Mouse (Mus musculus) retina, embryonic 14.5 days (tissue): ENCODE results near the gene Gm3285.
A peak's percentile ranks its signal among the peaks of the same experiment; 100 is the strongest.

Experiments
- DNase-seq: peaks from one replicate; pipeline ENCODE4 v3.0.0-alpha.2; 2015; ENCODE audit warnings: low spot score

Gene Gm3285

DNA sequence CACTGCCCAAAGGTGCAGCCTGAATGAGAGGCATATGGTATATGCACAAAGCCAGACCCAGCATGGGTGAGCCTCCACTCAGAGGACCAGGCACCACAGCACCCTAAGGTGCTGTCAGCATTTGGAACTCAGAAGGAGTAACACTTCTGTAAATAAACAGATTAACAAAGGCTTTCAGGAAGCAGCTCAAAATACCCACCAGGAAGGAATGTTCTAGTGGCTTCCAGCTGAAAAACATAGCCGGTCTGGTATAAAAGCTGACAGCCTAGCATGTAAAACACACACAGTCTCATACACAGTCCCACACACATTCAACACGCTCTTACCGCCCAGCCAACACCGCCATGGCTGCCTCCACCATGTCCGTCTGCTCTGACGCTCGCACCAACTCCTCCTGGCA, at the start of gene Gm3285:
Gene Gm3285, plus strand, starts transcription at position 301 of the 400 bp plus-strand sequence.
- DNase-seq: no peak

GRCm38 (mm10) chr10:77814382-77814781, 47.4 kb upstream of the Gm3285 start, which contains the start of gene Gm2696:
Gm2696 (plus strand) TSS chr10:77814682.
- no peak for DNase-seq

DNA sequence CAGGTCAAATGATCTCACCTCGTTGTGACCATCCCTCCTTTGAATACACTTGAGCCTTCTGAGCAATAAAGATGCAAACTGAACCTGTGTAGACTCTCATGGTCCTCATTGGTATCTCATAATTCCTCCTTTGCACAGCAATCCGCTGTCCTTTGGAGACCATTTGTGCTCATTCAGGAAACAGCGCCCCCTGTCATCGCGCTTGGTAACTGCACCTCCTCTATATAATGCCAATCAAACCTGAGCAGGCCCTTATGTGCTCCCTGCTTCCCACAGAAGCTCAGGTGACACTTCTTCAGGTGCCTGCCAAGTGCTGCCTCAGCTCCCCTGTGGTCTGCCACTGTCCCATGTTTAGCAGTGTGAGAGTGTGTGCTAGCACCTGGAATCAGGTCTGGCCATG, 46.3 kb upstream of the Gm3285 start:
- DNase-seq: no peak

- DNase-seq: no peak
Measured at GRCm38 (mm10) chr10:77818523-77818922, 43.3 kb upstream of the Gm3285 start.

DNA sequence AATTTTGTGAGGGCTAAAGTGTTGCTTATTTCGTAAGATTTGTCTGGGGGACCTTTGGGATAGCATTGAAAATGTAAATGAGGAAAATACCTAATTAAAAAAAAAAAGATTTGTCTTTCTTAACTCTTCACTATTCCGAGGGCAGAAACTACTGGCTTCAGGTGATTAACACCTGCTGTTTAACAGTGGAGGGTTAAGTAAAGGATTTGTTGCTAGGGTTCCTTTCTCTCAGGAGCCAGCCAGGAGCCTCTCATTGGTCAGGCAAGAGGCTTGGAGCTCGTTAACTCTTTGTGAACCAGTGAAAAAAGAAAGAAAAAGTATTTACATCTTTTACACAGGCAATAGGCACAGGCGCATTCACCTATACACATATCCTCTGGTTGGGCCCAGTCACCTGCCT, 42.6 kb upstream of the Gm3285 start:
- DNase-seq: no peak

GRCm38 (mm10) chr10:77826951-77827350, 34.8 kb upstream of the Gm3285 start, which contains the start of gene Krtap10-4:
Krtap10-4 (minus strand) TSS chr10:77827095.
- DNase-seq: no peak

- no peak for DNase-seq
Measured at GRCm38 (mm10) chr10:77835647-77836046, 26.1 kb upstream of the Gm3285 start, which contains the start of gene Krtap10-10. Krtap10-10 (plus strand) TSS chr10:77835947.

DNA sequence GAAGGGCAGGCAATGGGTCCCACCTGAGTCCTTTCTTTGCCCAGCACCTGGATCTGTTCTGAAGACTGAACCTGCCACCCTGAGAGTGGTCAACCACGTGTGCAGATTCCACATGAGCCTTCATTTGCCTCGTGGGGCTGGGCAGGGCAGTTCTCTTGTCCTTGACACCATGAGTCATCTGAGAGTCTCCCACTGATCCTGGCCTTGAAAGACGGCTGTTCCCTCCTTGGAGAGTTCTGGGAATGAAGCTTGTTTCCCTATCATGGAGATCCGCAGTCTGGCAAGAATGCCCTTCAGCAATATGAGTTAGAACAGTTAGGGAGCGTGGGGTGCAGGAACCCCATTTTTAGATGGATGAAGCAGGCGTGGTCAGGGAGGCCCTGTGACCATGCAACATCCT, 22.8 kb upstream of the Gm3285 start:
- DNase-seq: no peak

GRCm38 (mm10) chr10:77846503-77846902, 15.3 kb upstream of the Gm3285 start, which contains the start of gene Gm36176:
Gm36176 (plus strand) TSS chr10:77846803.
- DNase-seq: no peak

- no peak for DNase-seq
Measured at GRCm38 (mm10) chr10:77846961-77847360, 14.8 kb upstream of the Gm3285 start.

GRCm38 (mm10) chr10:77847538-77847937, 14.2 kb upstream of the Gm3285 start:
- no peak for DNase-seq

GRCm38 (mm10) chr10:77852559-77852958, 9.2 kb upstream of the Gm3285 start, which contains the start of gene Gm10318:
Gm10318 (plus strand) TSS chr10:77852859.
- DNase-seq: no peak

DNA sequence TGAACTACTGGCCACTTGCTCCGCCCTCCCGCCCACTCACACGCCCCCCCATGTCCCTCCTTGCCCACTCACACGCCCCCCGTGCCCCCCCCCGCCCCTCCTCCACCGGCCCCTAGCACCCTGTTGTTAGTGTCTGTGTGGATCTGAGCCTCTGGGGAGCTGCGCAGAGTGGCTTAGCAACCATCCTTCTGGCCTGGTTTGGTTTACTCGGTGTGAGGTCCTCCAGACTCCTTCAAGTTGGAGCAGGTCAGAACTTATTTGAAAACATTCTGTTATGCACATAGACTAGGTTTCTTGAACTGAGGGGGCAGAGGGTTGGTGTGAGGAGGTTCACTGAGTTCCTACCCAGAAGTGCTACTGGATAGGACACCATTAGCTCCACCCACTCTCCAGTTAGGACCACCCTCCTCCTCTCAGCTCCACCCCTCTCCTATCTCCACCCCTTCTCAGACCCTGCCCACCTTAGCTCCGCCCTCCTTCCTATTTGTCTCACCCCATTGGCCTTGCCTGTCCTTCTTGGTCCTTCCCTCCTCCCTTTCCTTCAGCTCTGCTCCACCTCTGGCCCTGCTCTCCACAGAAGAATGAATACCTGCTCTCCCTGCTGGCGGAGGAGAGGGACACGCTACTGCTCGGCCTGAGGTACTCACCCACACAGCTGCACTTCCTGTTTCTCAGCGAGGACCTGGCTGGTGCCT, 2.4 kb downstream of the Gm3285 start:
- peak; percentile 73 for DNase-seq

DNA sequence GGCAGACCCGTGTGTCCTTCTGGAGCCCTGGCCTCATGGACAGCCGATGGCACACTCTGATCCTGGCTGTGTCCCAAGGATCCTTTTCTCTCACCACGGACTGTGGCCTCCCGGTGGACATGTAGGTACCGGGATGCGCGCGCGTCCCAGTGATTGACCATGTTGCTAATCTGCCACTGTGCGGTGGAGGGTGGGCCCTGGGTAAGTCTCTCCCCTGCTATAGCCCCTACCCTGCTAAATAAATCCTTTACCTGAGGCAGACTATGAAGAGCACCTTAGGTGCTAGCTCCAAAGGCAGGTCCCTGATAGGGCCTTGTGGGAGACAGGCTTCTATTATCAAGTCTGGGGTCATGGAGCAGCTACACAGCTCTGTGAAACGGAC, 3.0 kb downstream of the Gm3285 start:
- DNase-seq: no peak

DNA sequence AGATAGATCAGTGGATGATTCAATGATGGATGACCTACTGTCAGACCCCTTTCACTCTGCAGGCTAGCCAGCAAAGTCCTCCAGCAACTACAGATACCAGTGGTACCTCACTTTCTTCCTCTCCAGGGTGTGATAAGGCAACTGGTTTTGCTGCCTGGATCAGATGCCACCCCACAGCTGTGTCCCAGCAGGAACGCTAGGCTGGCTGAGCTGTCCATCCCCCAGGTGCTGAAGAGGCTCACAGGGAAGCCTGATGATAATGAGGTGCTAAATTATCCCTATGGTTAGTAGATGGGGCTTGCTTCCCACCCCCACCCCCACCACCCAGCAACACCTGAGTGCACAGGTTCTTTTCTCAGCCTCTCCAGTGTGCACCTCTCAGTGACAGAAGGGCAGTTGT, 5.8 kb downstream of the Gm3285 start:
- no peak for DNase-seq

DNA sequence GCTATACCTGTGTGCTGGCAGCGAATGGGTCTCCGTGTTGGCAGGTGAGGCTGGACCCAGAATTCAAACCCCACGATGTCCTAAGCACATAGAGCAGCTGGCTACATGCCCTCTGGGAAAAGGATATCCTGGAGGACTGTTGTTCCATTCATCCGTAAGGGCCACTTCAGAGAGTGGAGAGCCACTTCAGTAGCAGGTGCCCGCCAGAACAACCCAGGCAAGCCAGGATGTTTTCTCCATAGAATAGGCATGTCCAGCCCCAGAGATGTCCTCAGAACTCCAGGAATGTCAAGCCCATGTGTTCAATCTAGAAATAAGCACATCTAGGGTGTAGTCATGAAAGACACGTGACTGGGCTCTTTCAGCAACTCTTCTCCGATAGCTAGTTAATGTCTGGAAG, 7.9 kb downstream of the Gm3285 start:
- no peak for DNase-seq

DNA sequence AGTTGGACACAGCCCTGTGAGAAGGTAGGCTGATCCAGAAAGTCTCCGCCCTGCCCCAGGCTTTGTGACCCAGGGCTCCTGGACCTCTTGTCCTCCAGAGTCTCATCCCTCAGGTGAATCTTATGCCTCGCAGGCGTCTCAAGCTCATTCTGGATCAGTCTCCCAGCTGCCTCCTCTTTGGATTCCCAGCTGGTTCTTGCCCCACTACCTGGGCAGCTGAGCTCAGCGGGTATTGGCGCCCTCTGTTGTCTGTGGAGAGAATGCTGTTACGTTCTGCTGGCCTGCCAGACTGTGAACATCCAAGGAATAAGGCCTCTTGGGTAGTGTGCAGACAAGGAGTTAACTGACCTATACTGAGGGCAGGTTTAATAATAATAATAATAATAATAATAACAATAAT, 17.2 kb downstream of the Gm3285 start:
- peak; percentile 40 for DNase-seq

DNA sequence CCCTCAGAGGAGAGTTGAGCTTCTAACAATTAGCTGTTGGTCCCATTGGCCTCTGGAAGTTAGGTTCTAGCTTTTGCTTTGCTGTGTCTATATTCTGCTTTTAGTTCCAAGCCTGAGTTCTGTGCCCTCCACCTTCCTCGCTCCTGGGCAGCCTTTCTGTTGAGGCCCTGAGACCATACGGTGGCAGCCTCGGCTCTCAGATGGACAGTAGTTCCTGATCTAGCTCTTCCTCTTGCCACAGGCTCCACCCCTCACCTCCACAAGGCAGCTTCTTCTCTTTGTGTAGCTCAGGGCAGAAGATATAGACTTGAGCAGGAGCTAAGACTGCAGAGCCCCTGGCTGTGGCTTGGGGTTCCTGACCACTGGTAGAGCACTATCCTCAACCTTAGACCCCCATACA, 18.5 kb downstream of the Gm3285 start:
- DNase-seq: no peak

GRCm38 (mm10) chr10:77882553-77882952, 20.8 kb downstream of the Gm3285 start:
- DNase-seq: no peak

- no peak for DNase-seq
Measured at GRCm38 (mm10) chr10:77886007-77886747, 24.4 kb downstream of the Gm3285 start.

- no peak for DNase-seq
Measured at GRCm38 (mm10) chr10:77890987-77891565, 29.3 kb downstream of the Gm3285 start.

- DNase-seq: peak; percentile 3
Measured at GRCm38 (mm10) chr10:77895562-77895961, 33.8 kb downstream of the Gm3285 start.

- no peak for DNase-seq
Measured at GRCm38 (mm10) chr10:77900126-77900525, 38.4 kb downstream of the Gm3285 start.
